Mouse (Mus musculus) c-Kit-negative CD71-positive TER-119-positive erythroid progenitor cells, embryonic 14.5 days (primary cell): ENCODE measurements around the gene Ganc.

Experiments
- DNase-seq: peaks from one replicate; pipeline ENCODE4 v3.0.0-alpha.2; 2013; ENCODE audit warnings: low read depth, low spot score

Gene Ganc

DNA sequence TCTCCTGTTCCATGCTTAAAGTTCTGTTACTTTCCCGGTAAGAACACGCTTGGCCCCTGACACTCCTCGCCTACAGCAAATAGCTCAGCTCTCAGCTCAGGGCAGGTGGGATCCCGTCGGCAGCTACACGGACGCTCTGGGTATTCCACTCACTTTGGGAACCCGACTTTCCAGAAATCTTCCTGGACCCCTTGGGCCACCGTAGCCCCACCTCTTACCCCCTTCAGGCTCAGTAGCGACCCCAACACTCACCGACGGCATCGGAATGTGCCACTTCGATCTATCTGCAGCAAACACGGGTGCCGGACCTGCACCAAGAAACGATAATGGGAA lies at the start of gene Ganc:
Gene Ganc (plus strand): TSS at position 244 of the 333 bp plus-strand sequence.
- no peak for DNase-seq

DNA sequence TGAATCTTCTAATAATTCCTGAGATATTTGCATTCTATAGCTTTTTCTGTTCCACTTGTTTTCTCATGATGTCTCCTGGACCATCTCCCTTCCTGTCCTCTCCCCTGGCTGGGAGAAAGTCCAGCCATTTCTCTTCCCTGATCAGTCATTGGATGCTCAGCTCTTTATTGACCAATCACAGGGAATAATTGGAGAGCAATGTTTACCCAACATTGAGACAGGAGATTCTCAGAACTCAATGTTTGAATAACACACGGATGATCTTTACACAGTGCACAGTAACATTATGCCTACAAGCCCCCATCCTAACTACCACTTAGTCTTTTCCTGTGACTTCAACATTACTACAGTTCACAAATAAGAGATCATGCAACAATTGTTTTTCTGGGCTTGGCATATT lies 43.3 kb upstream of the Ganc start:
- no peak for DNase-seq

DNA sequence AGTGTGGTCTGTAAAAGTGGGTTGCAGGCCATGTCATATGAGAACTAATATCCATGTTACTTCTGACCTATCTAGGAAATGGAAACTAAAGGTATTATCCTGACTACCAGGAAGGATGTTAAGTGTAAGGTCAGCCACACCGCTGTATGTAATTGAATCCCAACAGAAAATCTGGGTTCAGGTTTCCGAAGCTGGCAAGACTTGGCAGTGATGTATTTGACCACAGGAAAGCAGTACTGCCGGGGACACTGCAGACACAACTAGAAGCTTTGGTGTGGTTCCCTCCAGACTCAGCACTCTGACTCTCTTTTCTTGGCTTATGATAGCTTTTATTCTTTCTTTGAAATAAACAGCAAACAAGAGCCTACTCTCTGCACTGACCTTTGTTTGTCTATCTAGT lies 37.2 kb upstream of the Ganc start:
- no peak for DNase-seq

- DNase-seq, result no peak
Observed at GRCm38 (mm10) chr2:120367416-120368207, 36.1 kb upstream of the Ganc start.

GRCm38 (mm10) chr2:120373858-120374257 lies 29.8 kb upstream of the Ganc start:
- DNase-seq, result no peak

- DNase-seq, result no peak
Observed at GRCm38 (mm10) chr2:120386264-120386663, 17.4 kb upstream of the Ganc start.

- no peak for DNase-seq
Observed at GRCm38 (mm10) chr2:120387291-120387690, 16.4 kb upstream of the Ganc start.

DNA sequence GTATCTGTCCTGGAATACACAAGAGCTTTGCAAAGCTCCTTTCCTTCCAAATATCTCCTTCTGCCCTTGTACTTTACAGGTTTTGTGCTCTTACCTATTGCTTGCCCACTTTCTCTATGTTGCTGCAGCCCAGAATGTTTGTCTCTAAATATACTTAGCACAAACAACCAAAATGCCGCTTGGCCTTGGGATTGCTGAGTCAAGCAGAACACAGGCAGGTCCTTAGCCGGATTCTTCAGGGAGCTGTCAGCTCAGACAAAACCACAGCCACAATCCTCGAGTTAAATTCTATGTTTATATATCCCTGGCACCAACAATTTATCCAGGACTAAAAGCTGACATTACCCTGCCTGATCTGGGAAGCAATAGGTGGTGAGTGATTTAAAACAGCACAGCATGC lies 14.3 kb upstream of the Ganc start:
- no peak for DNase-seq

DNA sequence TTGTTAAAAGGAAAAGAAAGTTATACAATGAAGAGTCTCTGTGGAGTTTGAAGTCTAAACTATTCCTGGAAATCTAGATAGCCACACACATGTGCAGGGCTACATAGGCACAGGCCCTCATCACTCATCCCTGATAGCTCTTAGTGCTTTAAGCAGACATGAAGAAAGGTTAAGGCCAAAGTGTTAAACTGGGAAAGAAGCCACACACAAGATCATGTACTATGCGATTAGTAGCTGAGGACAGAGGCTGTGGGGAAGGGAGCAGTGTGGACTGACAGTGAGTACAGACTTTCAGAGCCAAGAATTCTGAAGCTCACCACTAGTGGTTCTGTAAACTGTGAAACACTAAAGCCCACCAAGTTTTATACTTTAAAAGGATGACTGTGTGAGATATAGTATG lies 12.8 kb upstream of the Ganc start:
- no peak for DNase-seq

DNA sequence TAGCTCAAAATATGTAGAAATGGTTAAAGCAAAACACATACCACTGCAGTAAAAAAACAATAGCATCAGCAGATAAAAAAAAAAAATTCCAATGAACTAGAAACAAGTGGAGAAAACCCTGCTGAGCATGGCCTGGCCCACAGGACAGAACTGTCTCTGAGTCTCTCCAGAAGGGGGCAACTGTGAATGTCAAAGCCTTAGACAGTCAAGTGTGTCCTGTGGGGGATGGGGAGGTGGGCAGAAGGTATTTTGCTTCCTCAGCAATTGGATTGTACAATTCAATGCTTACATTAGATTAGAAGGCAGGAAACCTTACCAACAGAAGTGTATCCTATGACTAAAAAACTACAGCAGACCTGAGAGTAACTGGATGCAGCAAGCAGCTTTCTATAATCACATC lies 11.3 kb upstream of the Ganc start:
- DNase-seq, result no peak

- DNase-seq, result no peak
Observed at GRCm38 (mm10) chr2:120397951-120398350, 5.7 kb upstream of the Ganc start.

GRCm38 (mm10) chr2:120402813-120403212 lies 883 bp upstream of the Ganc start:
- no peak for DNase-seq

GRCm38 (mm10) chr2:120403986-120404822 lies 508 bp downstream of the Ganc start, which contains the start of gene Tmem87a:
Gene Tmem87a (minus strand): TSS chr2:120404113.
- DNase-seq, result peak; percentile 93

- DNase-seq, result peak; percentile 13
Observed at GRCm38 (mm10) chr2:120404823-120405765, 1.4 kb downstream of the Ganc start.

GRCm38 (mm10) chr2:120411096-120411628 lies 7.5 kb downstream of the Ganc start:
- no peak for DNase-seq

GRCm38 (mm10) chr2:120414113-120414512 lies 10.4 kb downstream of the Ganc start:
- no peak for DNase-seq

GRCm38 (mm10) chr2:120414738-120415414 lies 11.2 kb downstream of the Ganc start:
- DNase-seq, result no peak

DNA sequence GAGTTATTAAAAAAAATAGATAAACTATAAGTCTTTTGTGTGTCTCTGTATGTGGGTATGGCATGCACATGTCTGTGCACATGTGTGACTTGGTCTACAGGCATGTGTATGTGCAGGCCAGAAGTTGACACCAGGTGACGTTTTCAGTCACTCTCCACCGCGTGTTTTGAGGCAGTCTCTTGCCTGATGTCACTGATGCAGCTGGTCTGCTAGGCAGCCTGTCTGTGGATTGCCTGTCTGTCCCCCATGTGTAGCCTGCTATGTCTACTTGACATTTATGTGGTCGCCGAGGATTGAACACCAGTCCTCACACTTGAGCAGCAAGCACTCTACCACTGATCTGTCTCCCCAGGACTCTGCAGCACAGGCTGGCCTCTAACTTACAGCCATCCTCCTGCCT lies 20.7 kb downstream of the Ganc start:
- DNase-seq, result no peak

- no peak for DNase-seq
Observed at GRCm38 (mm10) chr2:120444486-120444885, 40.8 kb downstream of the Ganc start.

DNA sequence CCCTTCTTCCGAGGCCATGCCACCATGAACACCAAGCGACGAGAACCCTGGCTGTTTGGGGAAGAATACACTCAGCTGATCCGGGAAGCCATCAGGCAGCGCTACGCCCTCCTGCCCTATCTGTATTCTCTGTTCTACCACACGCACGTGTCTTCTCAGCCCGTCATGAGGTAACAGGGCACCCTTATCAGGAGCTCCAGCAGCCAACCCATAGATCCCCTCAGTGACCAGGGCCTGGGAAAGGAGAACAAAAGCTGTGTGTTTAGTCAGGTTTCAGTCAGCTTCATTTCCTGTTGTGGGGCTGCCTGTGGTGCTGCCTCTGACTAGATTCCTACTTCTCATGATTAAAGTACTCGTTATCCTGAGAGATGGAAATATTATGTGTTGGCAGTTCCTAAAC lies 42.7 kb downstream of the Ganc start:
- DNase-seq, result no peak

DNA sequence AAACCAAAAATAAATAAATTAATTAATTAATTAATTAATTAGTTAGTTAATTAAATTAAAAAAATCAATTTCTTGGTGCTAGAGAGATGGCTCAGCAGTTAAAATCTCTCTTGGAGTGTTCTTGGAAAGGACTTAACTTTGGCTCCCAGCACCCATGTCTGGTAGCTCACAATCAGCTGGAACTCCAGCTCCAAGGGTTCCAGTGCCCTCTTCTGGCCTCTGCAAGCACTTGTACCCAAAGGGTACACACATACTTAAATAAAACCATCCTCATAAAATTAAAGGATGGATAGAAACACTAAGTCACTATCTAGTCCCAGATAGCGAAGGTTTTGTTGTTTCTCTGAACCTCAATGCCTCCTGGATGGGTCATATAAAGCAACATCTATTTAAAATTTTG lies 43.6 kb downstream of the Ganc start:
- DNase-seq, result no peak
